Mouse (Mus musculus) Muller cell, postnatal 12 days (primary cell): Measurements from ENCODE around the gene Cnot6l.
A peak's percentile ranks its signal among the peaks of the same experiment; 100 is the strongest.

Experiments used
- DNase-seq: peaks from one replicate; pipeline ENCODE4 v3.0.0-alpha.2; 2015; ENCODE audit errors: inconsistent ontology term

The Cnot6l gene

DNA sequence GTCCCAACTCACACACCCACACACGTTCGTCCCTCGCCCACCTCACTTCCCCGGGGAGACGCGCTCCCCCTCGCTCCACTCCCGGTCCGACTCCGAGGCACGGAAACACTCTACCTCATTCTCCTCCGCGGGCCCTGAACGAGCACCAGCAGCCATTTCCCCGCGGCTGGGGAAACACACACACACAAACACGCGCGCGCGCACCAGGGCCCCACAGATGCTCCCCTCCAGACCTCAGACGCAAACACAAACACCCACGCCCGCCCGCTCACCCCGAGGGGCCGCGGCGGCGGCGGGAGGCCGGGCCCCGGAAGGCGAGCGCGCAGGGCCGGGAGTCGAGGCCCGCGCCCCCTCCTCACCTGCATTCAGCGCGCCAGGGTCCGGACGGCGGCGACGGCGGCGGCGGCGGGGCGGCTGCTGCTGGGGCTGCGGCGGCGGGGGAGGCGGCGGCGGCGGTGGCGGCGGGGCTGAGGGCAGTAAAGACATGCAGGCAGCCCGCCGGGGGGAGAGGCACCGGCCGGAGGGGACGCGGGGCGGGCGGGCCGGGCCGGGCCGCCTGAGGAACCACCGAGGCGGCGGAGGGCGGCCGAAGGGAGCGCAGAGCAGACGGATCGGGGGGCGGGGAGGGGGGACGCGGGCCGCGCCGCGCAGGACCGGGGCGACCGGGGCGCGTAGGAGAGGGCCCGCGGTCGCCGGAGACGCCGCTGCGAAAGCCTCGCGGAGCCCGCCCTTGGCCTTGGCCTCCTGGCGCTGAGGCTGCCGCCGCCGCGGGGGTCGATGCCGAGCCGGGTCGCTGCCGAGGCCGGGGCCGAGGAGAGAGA lies 2.2 kb downstream of the Cnot6l start:
- no peak for DNase-seq

DNA sequence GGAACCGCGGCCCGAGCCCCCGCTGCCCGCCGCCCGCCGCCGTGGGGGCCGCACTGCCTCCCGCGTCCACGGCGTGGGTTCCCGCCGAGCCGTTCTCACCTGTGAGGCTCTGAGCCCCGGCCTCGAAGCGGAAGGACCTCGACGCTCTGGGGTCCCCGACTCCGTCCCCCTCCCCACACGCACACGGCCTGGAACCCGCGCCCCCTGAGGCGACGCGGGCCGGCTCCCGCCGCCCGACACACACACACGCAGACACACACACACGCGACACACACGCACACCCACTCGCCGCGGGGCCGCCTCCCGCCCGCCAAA lies 2.8 kb downstream of the Cnot6l start:
- peak; percentile 64 for DNase-seq

DNA sequence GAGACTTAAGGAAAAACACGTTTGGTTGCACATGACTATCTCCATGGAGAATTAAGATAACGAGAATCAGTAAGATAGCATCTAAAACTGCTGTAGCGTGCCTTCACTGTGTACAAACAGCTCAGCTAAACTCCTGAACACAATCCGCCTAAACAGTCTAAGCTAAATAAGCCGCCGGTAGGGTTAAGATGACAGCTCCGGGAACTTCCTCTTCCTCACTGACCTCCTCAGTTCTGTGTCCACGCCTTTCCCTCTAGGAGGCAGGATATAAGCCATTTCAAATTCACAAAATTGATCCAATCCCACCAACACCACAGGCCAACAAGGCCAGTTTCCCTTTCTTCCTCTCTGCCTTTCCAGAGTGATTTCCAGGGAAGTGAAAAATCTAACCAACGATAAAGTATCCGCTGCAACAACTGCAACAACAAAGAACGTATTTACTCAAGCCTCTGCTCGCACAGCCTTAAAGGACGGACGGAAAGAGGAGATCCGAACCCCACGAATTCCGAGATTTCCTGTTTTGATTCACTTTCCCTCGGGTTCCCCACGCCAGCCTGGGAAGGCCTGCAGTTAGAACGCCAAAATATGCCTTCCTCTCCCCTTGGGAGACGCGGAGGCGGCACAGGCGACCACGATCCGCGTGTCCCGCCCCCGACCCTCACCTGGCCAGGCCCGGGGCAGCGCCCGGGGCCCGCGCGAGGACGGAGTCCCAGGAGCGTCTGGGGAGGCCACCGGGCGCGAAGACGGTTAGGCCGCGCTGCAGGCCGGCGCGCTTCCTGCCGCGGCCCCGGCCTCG lies 3.3 kb downstream of the Cnot6l start:
- DNase-seq = peak; percentile 48

DNA sequence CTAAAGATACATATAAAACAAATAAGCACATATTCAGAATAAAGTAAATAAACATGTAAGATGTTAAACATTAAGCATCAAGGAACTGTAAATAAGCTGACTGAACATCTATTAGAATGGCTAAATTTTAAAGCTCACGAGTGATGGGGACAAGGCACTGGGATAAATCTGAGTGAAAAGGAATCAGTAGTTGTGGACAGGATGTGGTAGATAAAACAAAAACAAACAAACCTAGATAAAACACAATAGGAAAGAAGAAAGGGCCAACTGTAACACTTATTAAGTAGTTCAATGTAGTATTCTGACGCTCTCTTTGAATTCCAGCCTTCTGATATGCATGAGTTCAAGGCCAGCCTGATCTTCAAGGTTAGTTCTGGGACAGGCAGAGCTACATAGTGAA lies 21.6 kb downstream of the Cnot6l start:
- DNase-seq = no peak

DNA sequence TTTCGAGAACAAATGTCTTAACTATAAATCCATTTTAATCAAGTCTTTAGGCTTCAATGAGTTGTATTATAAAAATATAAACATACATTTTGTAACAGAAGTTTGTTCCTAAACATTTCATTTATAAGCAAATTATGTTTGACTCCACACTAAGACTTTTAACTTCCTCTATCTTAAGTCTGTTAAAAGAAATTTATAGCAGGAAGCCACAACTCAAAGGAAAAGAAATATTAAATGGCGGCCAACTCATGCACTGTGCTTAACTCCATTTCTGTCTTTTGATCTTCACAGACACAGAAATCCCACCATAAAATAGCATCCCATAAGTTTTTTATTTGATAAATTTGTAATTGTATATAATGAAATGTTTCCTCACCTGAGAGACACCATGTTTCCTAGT lies 33.3 kb downstream of the Cnot6l start:
- DNase-seq = no peak

DNA sequence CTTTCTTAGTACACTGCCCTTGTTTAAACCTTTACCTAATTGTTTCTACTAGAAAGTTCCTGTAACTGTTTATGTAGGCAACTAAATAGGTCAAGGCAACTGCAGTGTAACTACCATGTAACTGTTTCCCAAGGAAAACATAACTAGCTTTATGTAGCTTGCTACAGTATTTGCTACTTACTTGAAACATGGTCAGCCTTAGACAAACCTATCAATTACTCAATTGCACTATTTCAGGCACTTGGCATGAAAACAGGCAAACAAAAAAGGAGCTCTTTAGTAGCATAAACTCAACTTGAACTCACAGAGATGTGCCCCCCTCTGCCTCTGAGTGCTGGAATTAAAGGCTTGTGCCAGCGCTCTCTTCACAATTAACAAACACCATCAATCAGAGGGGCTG lies 37.1 kb downstream of the Cnot6l start:
- DNase-seq = no peak

DNA sequence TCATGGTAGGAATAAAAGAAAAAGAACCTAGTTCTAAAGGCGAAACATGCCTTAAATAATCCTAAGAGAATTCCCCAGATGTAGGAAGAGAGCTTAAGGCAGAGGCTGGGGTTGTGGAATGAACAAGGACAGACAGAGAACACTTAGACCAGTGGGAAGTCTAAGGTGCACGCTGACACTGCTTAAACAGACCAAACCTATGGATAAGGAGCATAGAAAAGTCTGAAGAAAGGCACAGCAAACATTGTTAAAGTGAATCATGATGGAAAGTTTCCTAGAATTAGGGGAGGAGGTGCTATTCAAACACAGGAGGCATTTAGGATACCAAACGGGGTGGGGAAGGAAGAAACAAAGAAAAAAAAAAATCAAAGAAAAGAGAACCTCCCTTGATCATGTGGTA lies 49.0 kb downstream of the Cnot6l start:
- DNase-seq = no peak

DNA sequence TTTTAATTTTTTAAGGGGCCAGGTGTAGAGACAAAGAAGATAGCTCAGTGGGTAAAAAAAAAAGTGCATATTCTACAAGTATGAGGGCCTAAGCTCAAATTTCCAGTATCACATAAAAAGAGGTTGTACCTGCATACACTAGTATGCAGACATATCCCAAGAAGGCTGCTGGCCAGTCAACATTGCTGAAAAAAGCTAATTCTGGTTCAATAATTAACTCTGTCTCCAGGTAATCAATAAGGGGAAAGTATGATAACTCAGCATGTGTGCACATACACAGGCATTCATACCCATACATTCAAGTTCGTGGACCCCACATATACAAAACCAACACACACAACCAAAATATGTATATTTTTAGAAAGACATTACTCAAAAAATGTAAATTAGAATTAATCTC lies 59.3 kb downstream of the Cnot6l start:
- DNase-seq = no peak

DNA sequence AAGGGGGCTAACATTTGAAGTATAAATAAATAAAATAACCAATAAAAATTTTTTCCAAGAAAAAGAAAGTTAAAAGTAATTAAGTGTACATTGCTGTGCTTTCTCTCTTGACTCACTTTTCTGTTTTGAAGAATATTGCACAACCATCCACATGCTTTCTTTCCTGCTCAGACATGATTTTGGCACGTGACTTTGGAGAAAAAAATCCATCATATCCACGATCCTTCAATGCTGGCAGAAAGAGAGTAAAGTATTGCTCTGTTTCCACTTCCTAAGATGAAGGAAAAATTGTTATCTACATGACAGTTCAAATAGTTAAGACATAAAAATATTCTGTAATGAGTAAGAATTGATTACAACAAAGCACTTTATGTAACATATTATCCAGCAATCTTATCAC lies 72.5 kb downstream of the Cnot6l start:
- DNase-seq = no peak

DNA sequence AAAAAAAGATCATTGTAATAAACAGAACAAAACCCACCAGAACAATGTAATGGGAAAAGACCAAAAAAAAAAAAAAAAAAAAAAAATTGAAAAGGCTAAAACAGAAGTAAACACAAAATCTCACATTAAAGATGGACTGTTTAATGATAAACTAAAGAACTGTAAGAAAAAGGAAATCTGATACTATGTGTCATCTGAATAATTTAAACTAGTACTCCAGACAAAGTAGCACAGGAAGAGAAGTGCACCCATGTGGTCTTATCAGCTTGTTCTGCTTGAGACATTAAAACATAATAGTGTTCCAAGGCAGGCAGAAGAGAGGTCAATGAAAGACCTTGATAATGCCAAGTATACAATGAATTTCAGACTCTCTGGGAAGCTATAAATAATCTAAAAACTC lies 78.6 kb downstream of the Cnot6l start:
- no peak for DNase-seq

DNA sequence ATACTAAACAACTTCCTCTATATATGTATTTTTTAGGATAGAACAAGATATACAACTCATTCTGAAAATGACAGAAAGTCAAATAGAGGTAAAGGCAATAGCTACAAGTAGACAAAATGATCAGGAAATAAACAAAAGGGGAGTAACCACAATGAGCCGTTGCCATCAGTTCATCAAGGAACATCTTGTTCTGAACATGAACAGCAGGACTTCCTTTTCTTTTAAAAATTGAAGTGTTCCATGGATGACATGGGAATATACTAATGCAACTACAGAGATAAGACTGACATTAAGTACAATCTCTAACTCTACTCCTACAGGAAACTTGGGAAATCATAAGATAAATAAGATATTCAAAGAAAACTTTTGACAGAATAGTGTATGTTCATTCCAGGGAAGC lies 84.9 kb downstream of the Cnot6l start:
- no peak for DNase-seq

DNA sequence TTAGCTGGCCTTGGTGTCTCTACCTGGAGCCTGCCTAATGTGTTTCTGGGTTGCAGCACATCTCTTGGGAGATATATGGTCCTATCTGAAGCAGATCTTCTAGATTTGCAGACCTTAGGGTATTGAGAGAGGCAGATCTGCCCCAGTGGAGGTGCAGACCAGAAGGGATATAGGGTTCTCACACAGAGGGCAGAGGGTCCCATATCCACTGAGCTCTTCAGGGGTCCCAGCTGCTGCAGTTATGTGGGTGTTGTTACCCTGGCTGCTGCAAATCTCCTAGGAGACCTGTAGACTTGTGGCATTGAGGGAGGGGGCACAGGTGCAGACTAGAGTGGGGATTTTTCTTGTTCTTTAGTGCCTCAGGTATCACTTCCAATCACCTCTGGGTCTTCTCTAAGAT lies 98.4 kb downstream of the Cnot6l start:
- no peak for DNase-seq

DNA sequence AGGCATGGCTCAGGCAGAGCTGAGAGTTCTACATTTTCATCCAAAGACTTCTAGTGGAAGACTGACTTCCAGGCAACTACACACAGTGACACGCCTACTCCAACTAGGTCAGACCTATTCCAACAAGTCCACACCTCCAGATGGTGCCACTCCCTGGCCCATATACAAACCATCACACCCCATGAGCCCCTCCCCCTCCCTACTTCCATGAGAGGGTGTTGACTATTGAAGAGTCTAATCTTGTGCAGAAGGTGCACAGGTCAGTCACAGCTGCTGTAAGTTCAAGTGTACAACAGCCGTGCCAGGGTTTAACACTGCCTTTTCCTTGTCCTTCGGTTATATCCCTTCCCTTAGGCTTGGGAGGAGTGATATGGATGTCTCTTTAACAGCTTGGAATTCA lies 121.5 kb downstream of the Cnot6l start:
- no peak for DNase-seq

DNA sequence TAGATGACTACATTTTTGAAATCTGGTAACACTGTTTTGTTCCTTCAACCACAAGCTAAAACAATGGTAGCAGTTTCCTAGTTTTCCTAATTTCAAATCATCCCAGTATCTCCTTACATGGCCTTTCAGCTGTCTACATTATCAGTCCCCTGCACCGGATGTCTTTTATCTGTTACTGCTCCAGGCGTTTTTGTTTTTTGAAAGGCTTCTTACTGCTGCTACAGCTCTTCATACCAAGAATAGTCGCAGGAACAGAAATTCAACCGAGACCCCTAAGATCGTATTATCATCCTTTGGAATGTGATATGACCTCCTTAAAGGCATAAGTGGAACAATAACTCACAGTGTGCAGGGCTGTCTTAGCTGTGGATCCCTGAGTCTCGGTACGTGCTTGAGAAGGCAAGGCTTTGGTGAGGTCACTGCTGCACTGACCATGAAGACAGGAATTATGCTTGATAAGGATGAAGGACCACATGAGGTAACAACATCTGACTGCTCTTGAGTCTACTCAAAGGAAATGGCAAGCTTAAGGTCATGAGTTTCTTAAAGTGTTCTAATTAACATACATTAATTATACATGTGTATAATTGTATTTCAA lies 122.4 kb downstream of the Cnot6l start:
- no peak for DNase-seq

DNA sequence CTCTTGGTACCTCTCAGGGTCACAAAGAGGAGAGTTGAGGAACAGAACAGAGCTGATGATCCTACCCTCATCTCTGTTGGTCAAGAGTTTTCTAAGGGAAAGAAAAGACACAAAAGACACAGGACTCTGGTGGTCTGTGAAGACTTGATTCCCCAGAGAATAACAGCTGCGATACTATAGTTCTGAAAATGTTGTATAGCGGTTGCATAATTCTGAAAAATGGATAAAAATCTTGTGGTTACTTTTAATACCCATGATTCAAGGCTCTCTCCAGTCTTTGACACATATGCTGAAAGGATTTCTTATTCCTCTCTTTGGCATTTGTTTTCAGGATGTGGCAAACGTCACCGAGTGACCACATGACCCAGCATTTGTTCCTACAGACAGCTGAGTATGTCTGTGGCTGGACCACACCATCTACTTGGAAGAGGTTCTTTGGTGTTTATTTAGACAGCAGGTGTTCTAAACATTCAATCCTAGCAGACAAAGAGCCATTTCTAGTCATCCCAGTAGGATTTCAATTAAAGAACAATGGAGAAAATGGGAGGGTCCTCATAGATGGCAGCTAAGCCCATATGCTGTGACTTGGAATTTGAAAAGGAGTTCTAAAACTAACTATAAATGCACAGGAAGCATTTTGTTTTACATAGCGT lies 124.7 kb downstream of the Cnot6l start:
- DNase-seq = peak; percentile 69

DNA sequence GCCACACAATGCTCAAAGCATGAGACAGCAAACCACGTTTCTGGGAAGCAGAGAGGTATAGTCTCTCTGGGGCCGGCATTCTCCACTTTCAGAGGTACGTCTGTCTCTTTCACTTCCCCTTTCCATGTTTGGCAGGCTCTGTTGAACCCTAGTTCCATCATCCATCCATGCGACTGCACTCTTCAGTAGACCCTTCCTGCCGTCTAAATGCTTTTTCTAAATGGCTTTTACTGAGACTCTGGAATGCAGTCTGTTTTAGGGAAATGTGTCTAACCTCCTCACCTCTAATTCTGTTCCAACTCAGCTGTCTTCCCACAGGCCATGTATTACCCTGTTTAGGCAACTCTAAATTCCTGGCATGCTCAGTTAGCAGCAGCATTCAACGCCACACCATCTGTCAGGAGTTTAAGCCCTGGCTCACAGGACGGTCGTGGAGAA lies 126.3 kb downstream of the Cnot6l start:
- DNase-seq = peak; percentile 60

DNA sequence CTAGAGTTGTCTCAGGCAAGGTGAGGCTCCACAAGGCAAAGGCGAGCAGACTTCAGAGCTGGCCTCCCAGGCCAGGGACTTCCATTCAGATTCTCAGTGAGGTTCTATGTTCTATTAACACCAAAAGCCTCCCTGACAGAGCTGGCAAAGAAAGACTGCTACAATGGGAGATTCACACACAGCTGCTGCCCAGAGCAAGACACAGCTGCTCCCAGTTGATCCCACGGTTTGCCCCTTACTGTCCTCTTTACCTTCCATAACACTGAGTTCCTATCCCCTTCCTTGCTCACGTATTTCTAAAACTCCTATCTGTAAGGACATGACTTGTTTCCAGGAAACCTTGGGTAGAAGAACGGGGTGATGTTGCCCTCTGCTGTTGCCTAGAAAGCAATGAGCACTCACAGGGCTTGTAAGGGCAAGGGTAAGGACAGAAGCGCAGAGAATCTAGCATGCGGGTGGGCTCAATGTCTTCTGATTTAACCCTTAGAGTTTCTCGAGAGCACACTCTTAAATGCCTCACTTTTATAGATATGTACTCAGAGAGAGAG lies 127.8 kb downstream of the Cnot6l start:
- DNase-seq = no peak

DNA sequence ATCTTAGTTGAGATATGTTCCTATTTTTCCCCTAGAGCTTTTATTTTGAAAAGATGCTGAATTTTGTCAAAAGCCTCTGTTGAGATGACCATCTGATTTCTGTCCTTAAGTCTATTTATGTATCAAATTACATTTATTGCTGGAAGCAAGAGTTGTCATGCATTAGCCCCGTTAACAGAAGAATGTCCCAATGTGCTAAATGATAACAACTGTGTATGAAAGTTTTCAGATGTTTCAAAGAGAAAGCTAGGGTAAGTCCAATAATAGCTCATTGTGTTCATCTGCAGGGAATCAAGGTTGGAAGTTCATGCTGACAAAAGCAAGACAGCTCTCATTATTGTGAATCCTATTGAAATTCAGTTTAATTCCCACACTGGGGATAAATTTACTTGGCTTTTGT lies 129.9 kb downstream of the Cnot6l start:
- DNase-seq = peak; percentile 17

DNA sequence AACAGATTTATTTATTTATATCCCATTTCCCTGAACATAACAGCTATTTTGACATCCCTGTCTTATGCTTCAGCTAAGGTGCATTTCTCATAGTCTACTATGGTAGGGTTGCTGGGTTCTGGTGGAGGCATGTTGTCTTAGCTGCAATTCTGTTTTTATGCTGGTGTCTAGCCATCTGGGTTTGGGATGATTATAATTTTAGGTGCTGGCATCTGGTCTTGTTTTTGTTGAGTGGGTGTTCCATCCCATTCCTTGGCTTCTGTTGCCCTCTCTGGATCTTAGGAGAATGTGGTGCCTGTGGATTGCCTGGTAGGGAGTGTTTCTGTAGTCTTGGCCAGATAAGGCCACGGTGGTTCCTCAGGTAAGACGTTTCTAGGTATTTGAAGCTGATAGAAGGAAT lies 134.2 kb downstream of the Cnot6l start:
- no peak for DNase-seq
